Comparison of ENCODE assay signal across 30 mouse cellular contexts in the genomic region with DNA sequence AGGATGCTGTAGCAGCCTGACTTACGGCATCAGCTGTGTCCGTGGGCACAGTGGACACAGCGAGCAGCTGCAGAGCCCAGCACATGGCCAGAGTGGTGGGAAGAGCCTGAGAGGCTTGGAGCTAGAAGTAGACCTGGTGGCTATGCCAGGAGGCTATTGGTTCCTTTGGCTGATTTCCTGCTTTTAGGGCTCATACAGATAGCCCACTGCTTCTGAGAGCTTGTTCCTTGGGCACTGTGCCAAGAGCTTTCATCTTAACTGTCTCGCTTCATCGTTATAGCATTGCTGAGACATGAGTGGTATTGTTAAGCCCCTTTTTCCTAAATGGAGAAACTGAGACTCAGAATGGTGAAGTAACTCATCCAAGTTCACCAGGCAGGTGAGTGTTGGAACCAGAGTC. TPM values are rescaled to one million over a fixed set of nuclear protein-coding genes. Genes with fewer than 3 reads are reported as not detected.
DNase-seq lines count a peak whose midpoint lies in the region; ATAC-seq and TF ChIP-seq lines count a peak whose summit lies in the region.
"Had no signal": no experiment of that assay in that cellular context is flagged by ENCODE, and none has a peak within 500 bp of the region (broad histone marks: within the 10 kb centered on the region; RNA-seq: fewer than 3 reads in every experiment).

No protein-coding gene starts in this region.

- TF ChIP-seq POLR2A in bone marrow, adult 2 months (IDR thresholded peaks at IDR 0.05; ENCODE audit: borderline replicate concordance, control insufficient read depth, low read depth, low read length), result no peak

- TF ChIP-seq CTCF in lung, embryonic 14.5 days (IDR thresholded peaks at IDR 0.05; ENCODE audit: low read depth), result no peak
- TF ChIP-seq CTCF in lung, postnatal 0 days (IDR thresholded peaks at IDR 0.05), result no peak
- TF ChIP-seq CTCF in bone marrow, adult 2 months (IDR thresholded peaks at IDR 0.05; ENCODE audit: control insufficient read depth, insufficient read depth, low read length), result no peak

- no peak for TF ChIP-seq EP300 in lung, postnatal 0 days (IDR thresholded peaks at IDR 0.05)

- no peak overlapping the region for H3K27ac ChIP-seq in lung, embryonic 14.5 days (ENCODE audit: low read depth)
- no peak overlapping the region for H3K27ac ChIP-seq in lung, postnatal 0 days (ENCODE audit: low read length)
- H3K27ac ChIP-seq in bone marrow, adult 2 months (ENCODE audit: control insufficient read depth, insufficient read depth, low read depth, low read length, poor library complexity), result peak overlapping the region; percentile 39; the same call in 1 of the 2 replicates
- H3K27ac ChIP-seq in liver, embryonic 15.5 days (replicated peaks), result no peak overlapping the region
- H3K27ac ChIP-seq: embryonic facial prominence, embryonic 13.5 days; forebrain, embryonic 12.5 days; heart, embryonic 10.5 days; heart, embryonic 15.5 days; hindbrain, postnatal 0 days; intestine, embryonic 15.5 days; kidney, postnatal 0 days; limb, embryonic 10.5 days; limb, embryonic 15.5 days; neural tube, embryonic 13.5 days had no signal

- H3K9me3 ChIP-seq in lung, embryonic 14.5 days (ENCODE audit: low read depth, low read length), result no peaks in the 10 kb centered on the region
- H3K9me3 ChIP-seq in lung, postnatal 0 days (ENCODE audit: low read length), result no peaks in the 10 kb centered on the region
- no peaks in the 10 kb centered on the region for H3K9me3 ChIP-seq in liver, embryonic 15.5 days (replicated peaks)
- H3K9me3 ChIP-seq: embryonic facial prominence, embryonic 13.5 days; forebrain, embryonic 12.5 days; G1E; heart, embryonic 10.5 days; heart, embryonic 15.5 days; intestine, embryonic 15.5 days; limb, embryonic 10.5 days; limb, embryonic 15.5 days; neural tube, embryonic 13.5 days had no signal

- no peak overlapping the region for H3K9ac ChIP-seq in lung, embryonic 14.5 days
- no peak overlapping the region for H3K9ac ChIP-seq in lung, postnatal 0 days (replicated peaks; ENCODE audit: low read depth)
- H3K9ac ChIP-seq in liver, embryonic 15.5 days, result no peak overlapping the region
- H3K9ac ChIP-seq: embryonic facial prominence, embryonic 13.5 days; forebrain, embryonic 12.5 days; heart, embryonic 15.5 days; intestine, embryonic 15.5 days; limb, embryonic 15.5 days; neural tube, embryonic 13.5 days had no signal

- H3K4me3 ChIP-seq in lung, embryonic 14.5 days (ENCODE audit: low read depth, low read length), result no peak overlapping the region
- H3K4me3 ChIP-seq in lung, postnatal 0 days (ENCODE audit: low read depth, low read length), result no peak overlapping the region
- H3K4me3 ChIP-seq in bone marrow, adult 2 months (replicated peaks; ENCODE audit: control insufficient read depth, low read depth, low read length), result peak overlapping the region; percentile 82
- peak overlapping the region; percentile 37 for H3K4me3 ChIP-seq in liver, embryonic 15.5 days (replicated peaks)
- H3K4me3 ChIP-seq: embryonic facial prominence, embryonic 13.5 days; erythroblast, embryonic 14.5 days; forebrain, embryonic 12.5 days; heart, embryonic 10.5 days; heart, embryonic 15.5 days; intestine, embryonic 15.5 days; limb, embryonic 10.5 days; limb, embryonic 15.5 days; neural tube, embryonic 13.5 days had no signal

- no peak overlapping the region for H3K4me2 ChIP-seq in lung, embryonic 14.5 days
- H3K4me2 ChIP-seq in lung, postnatal 0 days (replicated peaks; ENCODE audit: low read depth, low read length), result no peak overlapping the region
- peak overlapping the region; percentile 23 for H3K4me2 ChIP-seq in liver, embryonic 15.5 days
- H3K4me2 ChIP-seq: embryonic facial prominence, embryonic 13.5 days; forebrain, embryonic 12.5 days; heart, embryonic 15.5 days; intestine, embryonic 15.5 days; limb, embryonic 15.5 days; neural tube, embryonic 13.5 days had no signal

- 64% methylated on average over 5 of the region's 5 CpGs for WGBS in lung, embryonic 14.5 days
- 60% methylated on average over 5 of the region's 5 CpGs for WGBS in lung, postnatal 0 days
- WGBS in bone marrow, adult 2 months, result 23% methylated on average over 5 of the region's 5 CpGs
- WGBS in liver, embryonic 15.5 days (ENCODE audit: insufficient replicate concordance), result 55% methylated on average over 5 of the region's 5 CpGs

- DNase-seq in cerebellum, postnatal 10 days, result peak; percentile 29 to 45
- no peak for DNase-seq in cerebellum, adult 8-10 months
- DNase-seq in lung, embryonic 14.5 days, result peak; percentile 50
- DNase-seq in lung, postnatal 0 days (ENCODE audit: low spot score), result no peak
- no peak for DNase-seq in ovary, postnatal 14 days (ENCODE audit: low spot score)
- DNase-seq in testis, postnatal 10 days (ENCODE audit: low spot score), result no peak
- DNase-seq: adrenal gland, postnatal 14 days; cerebellum, adult 18-20 months; embryo, embryonic 11 days; gastrocnemius, postnatal 14 days; heart, adult 11 months; kidney, adult 2 months; layer of hippocampus, adult 9-11 months; lung, postnatal 4 days; right cerebral cortex, postnatal 14 days had no signal

- ATAC-seq in lung, embryonic 14.5 days (ENCODE audit: insufficient read depth), result no peak
- no peak for ATAC-seq in lung, postnatal 0 days
- ATAC-seq in liver, embryonic 15.5 days (ENCODE audit: insufficient read depth), result no peak
- ATAC-seq: hindbrain, postnatal 0 days; intestine, embryonic 15.5 days had no signal

- H3K27me3 ChIP-seq in lung, embryonic 14.5 days (ENCODE audit: insufficient read depth, low read length), result no peaks in the 10 kb centered on the region
- H3K27me3 ChIP-seq in lung, postnatal 0 days (replicated peaks; ENCODE audit: insufficient read depth, low read length), result no peaks in the 10 kb centered on the region
- peaks cover 6% of the 10 kb centered on the region; the same call in 1 of the 2 replicates for H3K27me3 ChIP-seq in liver, embryonic 15.5 days
- H3K27me3 ChIP-seq: embryonic facial prominence, embryonic 13.5 days; forebrain, embryonic 12.5 days; heart, embryonic 15.5 days; intestine, embryonic 15.5 days; limb, embryonic 15.5 days; neural tube, embryonic 13.5 days had no signal

- H3K4me1 ChIP-seq in lung, embryonic 14.5 days (ENCODE audit: insufficient read depth), result no peaks in the 10 kb centered on the region
- H3K4me1 ChIP-seq in lung, postnatal 0 days (ENCODE audit: insufficient read depth, low read depth, low read length), result no peaks in the 10 kb centered on the region
- no peaks in the 10 kb centered on the region; the same call in 1 of the 2 replicates for H3K4me1 ChIP-seq in bone marrow, adult 2 months (ENCODE audit: control insufficient read depth, insufficient read depth, low read length)
- H3K4me1 ChIP-seq in liver, embryonic 15.5 days (replicated peaks), result peaks cover 20% of the 10 kb centered on the region; the same call in 1 of the 2 replicates
- H3K4me1 ChIP-seq: embryonic facial prominence, embryonic 13.5 days; forebrain, embryonic 12.5 days; heart, embryonic 10.5 days; heart, embryonic 15.5 days; intestine, embryonic 15.5 days; limb, embryonic 10.5 days; limb, embryonic 15.5 days; neural tube, embryonic 13.5 days had no signal

- no peaks in the 10 kb centered on the region for H3K36me3 ChIP-seq in lung, embryonic 14.5 days (ENCODE audit: insufficient read depth)
- no peaks in the 10 kb centered on the region for H3K36me3 ChIP-seq in lung, postnatal 0 days (ENCODE audit: insufficient read depth, low read length)
- no peaks in the 10 kb centered on the region for H3K36me3 ChIP-seq in liver, embryonic 15.5 days (replicated peaks)
- H3K36me3 ChIP-seq: embryonic facial prominence, embryonic 13.5 days; forebrain, embryonic 12.5 days; G1E; heart, embryonic 10.5 days; heart, embryonic 15.5 days; intestine, embryonic 15.5 days; limb, embryonic 10.5 days; limb, embryonic 15.5 days; neural tube, embryonic 13.5 days had no signal

RNA-seq across cellular contexts. Expression of a gene that starts 1.5 kb away (rescaled TPM):
- 2.2 and 2.3 TPM in 2 replicates for polyA plus RNA-seq in lung, embryonic 14.5 days (2014; fragmentation: Nextera tagmentation; extraction: Ambion mirVana)
- 3.4 and 3.7 TPM in 2 replicates for polyA plus RNA-seq in lung, postnatal 0 days (2015; fragmentation: Nextera tagmentation; extraction: Ambion mirVana)
- polyA plus RNA-seq in bone marrow, adult 2 months (2011; ENCODE audit: insufficient read depth, insufficient read length, low replicate concordance, missing spikeins), result 39.0 and 158 TPM in 2 replicates
- polyA plus RNA-seq in liver, embryonic 15.5 days (2015; fragmentation: Nextera tagmentation; extraction: Ambion mirVana), result 4.4 and 5.8 TPM in 2 replicates
- polyA plus RNA-seq: hindbrain, embryonic 11.5 days had no signal

RNA-seq across cellular contexts. Expression of a gene that starts 20.9 kb away (rescaled TPM):
- polyA plus RNA-seq in lung, embryonic 14.5 days (2014; fragmentation: Nextera tagmentation; extraction: Ambion mirVana), result 134 and 138 TPM in 2 replicates
- 63.5 and 74.9 TPM in 2 replicates for polyA plus RNA-seq in lung, postnatal 0 days (2015; fragmentation: Nextera tagmentation; extraction: Ambion mirVana)
- polyA plus RNA-seq in bone marrow, adult 2 months (2011; ENCODE audit: insufficient read depth, insufficient read length, low replicate concordance, missing spikeins), result 75.0 and 98.1 TPM in 2 replicates
- 68.1 and 74.3 TPM in 2 replicates for polyA plus RNA-seq in liver, embryonic 15.5 days (2015; fragmentation: Nextera tagmentation; extraction: Ambion mirVana)

RNA-seq across cellular contexts. Expression of a gene that starts 32.6 kb away (rescaled TPM):
- 18.1 TPM in 2 replicates for polyA plus RNA-seq in lung, embryonic 14.5 days (2014; fragmentation: Nextera tagmentation; extraction: Ambion mirVana)
- 11.8 and 12.3 TPM in 2 replicates for polyA plus RNA-seq in lung, postnatal 0 days (2015; fragmentation: Nextera tagmentation; extraction: Ambion mirVana)
- 1.3 and 8.2 TPM in 2 replicates for polyA plus RNA-seq in bone marrow, adult 2 months (2011; ENCODE audit: insufficient read depth, insufficient read length, low replicate concordance, missing spikeins)
- polyA plus RNA-seq in liver, embryonic 15.5 days (2015; fragmentation: Nextera tagmentation; extraction: Ambion mirVana), result 1.6 and 1.9 TPM in 2 replicates
- polyA plus RNA-seq: erythroblast, embryonic 14.5 days had no signal

Comparison
In these comparisons a context has a peak if more than half of its experiments do, and no peak if none do; other contexts are left out.
1. DNase-seq: peak in cerebellum, postnatal 10 days (2 of 2) and lung, embryonic 14.5 days (single experiment); none in cerebellum, adult 8-10 months (single experiment), lung, postnatal 0 days (single experiment), ovary, postnatal 14 days (single experiment) and testis, postnatal 10 days (single experiment).
2. H3K4me3 ChIP-seq: peak in bone marrow, adult 2 months (single experiment) and liver, embryonic 15.5 days (single experiment); none in lung, embryonic 14.5 days (single experiment) and lung, postnatal 0 days (single experiment).